Mouse (Mus musculus): ENCODE measurements around the gene Cyp4f40. TPM values are rescaled to one million over a fixed set of nuclear protein-coding genes. Genes with fewer than 3 reads are reported as not detected.

Gene Cyp4f40
- total RNA-seq (2023): not detected

DNA sequence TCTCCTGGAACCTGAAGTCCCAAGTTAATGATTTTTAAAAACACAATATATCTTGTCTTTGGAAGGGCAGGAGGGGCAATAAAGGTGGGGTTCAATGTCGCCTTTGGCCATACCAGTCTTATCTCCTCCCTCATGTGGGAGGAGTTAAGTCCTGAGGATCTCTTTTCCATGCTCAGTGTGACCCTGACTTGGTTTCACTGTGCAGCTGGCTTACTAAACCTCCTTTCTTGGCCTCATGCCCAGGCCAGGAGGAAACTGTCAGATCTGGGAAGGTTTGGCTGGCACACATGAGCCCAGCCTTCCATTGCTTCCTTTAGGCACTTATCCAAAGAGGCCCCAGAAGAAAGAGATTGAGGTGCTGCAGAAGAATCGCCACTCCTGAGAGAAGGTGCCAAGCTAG is at the start of gene Cyp4f40:
Cyp4f40 (plus strand) TSS at position 189 of the 400 bp plus-strand sequence.

DNA sequence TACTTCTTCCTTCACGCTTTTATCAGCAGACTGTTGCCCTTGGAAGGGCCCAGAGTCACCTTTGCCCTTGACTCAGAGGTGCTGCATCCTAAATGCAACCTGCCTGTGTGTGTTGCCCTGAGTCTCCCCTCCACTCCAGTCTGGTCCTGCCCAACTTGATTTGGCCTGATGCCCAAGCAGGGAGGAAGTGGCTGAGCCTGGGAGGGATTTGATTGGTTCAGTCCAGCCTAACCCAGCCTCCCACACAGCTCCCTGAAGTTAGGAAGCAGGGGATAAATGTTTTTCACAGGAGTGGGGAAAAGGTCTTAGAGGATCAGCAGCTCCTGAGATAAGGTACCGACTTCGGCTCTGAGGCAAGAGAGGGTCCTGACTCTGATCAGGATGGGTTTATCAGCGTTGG is 37.7 kb upstream of the Cyp4f40 start, which contains the start of gene Cyp4f37:
Cyp4f37 (plus strand) TSS at position 292 of the 400 bp plus-strand sequence.

GRCm38 (mm10) chr17:32685048-32685750 is 26.5 kb downstream of the Cyp4f40 start, which contains the start of gene Cyp4f15:
Gene Cyp4f15, plus strand, starts transcription at chr17:32685627.

Other genes starting within 250 kb of the Cyp4f40 start
- under 1 TPM; 0.36 to 0.45 TPM for gene Pglyrp2, start 234.7 kb upstream of the Cyp4f40 start, total RNA-seq (2023)
- gene Cyp4f39, start 206.2 kb upstream of the Cyp4f40 start, total RNA-seq (2023): not detected
- under 1 TPM; 0.37 to 0.76 TPM for gene Cyp4f17, start 152.8 kb upstream of the Cyp4f40 start, total RNA-seq (2023)
- gene Cyp4f16, start 122.3 kb upstream of the Cyp4f40 start, total RNA-seq (2023): 100 to 1,000 TPM; 134 to 138 TPM
- 10 to 100 TPM; 12.3 to 15.2 TPM for gene Cyp4f37, start 37.6 kb upstream of the Cyp4f40 start, total RNA-seq (2023)
- gene Cyp4f15, start 26.7 kb downstream of the Cyp4f40 start, total RNA-seq (2023): not detected
- gene Zfp871, start 129.4 kb downstream of the Cyp4f40 start, total RNA-seq (2023): 10 to 100 TPM; 59.5 to 64.5 TPM
- gene Zfp811, start 151.0 kb downstream of the Cyp4f40 start, total RNA-seq (2023): under 1 TPM; 0.37 to 0.73 TPM
- 1 to 10 TPM; 4.4 to 4.8 TPM for gene Zfp799, start 171.4 kb downstream of the Cyp4f40 start, total RNA-seq (2023)
- gene Zfp870, start 232.7 kb downstream of the Cyp4f40 start, total RNA-seq (2023): 1 to 10 TPM; 3.3 to 4.1 TPM